Mouse (Mus musculus) cerebellum, adult 9-11 months (tissue): ENCODE results near the gene 5330417C22Rik.
A peak's percentile ranks its signal among the peaks of the same experiment; 100 is the strongest.
"Not testable (repeated sequence)": the region's sequence is repeated elsewhere in the genome, so short reads cannot be mapped to it uniquely, and the experiment has no call there.

Source experiments
- DNase-seq: peaks from one replicate; pipeline ENCODE4 v3.0.0; 2022

Gene 5330417C22Rik

GRCm38 (mm10) chr3:108536517-108537260, at the start of gene 5330417C22Rik:
TSS of gene 5330417C22Rik (minus strand) at chr3:108536536.
- peak; percentile 57 for DNase-seq

GRCm38 (mm10) chr3:108584580-108584979, 48.2 kb upstream of the 5330417C22Rik start:
- no peak for DNase-seq

- DNase-seq = no peak
Measured at GRCm38 (mm10) chr3:108574018-108574417, 37.7 kb upstream of the 5330417C22Rik start.

- no peak for DNase-seq
Measured at GRCm38 (mm10) chr3:108572309-108573010, 36.1 kb upstream of the 5330417C22Rik start.

GRCm38 (mm10) chr3:108571443-108572294, 35.3 kb upstream of the 5330417C22Rik start, which contains the start of gene Taf13:
TSS of gene Taf13 (plus strand) at chr3:108571698.
- peak; percentile 96 for DNase-seq

- DNase-seq = no peak
Measured at GRCm38 (mm10) chr3:108570813-108571212, 34.5 kb upstream of the 5330417C22Rik start.

GRCm38 (mm10) chr3:108569636-108570035, 33.3 kb upstream of the 5330417C22Rik start:
- not testable (repeated sequence) for DNase-seq

- no peak for DNase-seq
Measured at GRCm38 (mm10) chr3:108567990-108568877, 31.9 kb upstream of the 5330417C22Rik start.

GRCm38 (mm10) chr3:108563309-108563708, 27.0 kb upstream of the 5330417C22Rik start:
- peak; percentile 77 for DNase-seq

GRCm38 (mm10) chr3:108562777-108563271, 26.5 kb upstream of the 5330417C22Rik start:
- no peak for DNase-seq

GRCm38 (mm10) chr3:108562133-108562730, 25.9 kb upstream of the 5330417C22Rik start, which contains the start of gene Tmem167b:
TSS of gene Tmem167b (minus strand) at chr3:108562466.
- peak; percentile 98 for DNase-seq

GRCm38 (mm10) chr3:108557888-108558287, 21.6 kb upstream of the 5330417C22Rik start:
- no peak for DNase-seq

- peak; percentile 94 for DNase-seq
Measured at GRCm38 (mm10) chr3:108554587-108555312, 18.4 kb upstream of the 5330417C22Rik start.

- no peak for DNase-seq
Measured at GRCm38 (mm10) chr3:108554111-108554561, 17.8 kb upstream of the 5330417C22Rik start.

GRCm38 (mm10) chr3:108542299-108542698, 6.0 kb upstream of the 5330417C22Rik start:
- no peak for DNase-seq

GRCm38 (mm10) chr3:108537303-108537702, 967 bp upstream of the 5330417C22Rik start:
- peak; percentile 82 for DNase-seq

- no peak for DNase-seq
Measured at GRCm38 (mm10) chr3:108535896-108536516, 330 bp downstream of the 5330417C22Rik start.

GRCm38 (mm10) chr3:108533951-108534350, 2.4 kb downstream of the 5330417C22Rik start, which contains the start of gene 1700013F07Rik:
TSS of gene 1700013F07Rik (plus strand) at chr3:108534150.
- no peak for DNase-seq

GRCm38 (mm10) chr3:108533114-108533885, 3.0 kb downstream of the 5330417C22Rik start:
- no peak for DNase-seq
